Mouse (Mus musculus) kidney, adult 2 months (tissue): Measurements from ENCODE around the gene Smpx.

Experiments used
- CTCF ChIP-seq: fragments of 200-500 bp; conservative IDR thresholded peaks from 2 replicates; pipeline ENCODE4 v1.5.1; 2011; ENCODE audit warnings: low read depth, mild to moderate bottlenecking, control low read depth, low read length, moderate library complexity, mixed read lengths; ENCODE audit not compliant: insufficient read depth, insufficient read length
- POLR2A ChIP-seq: fragments of 200-500 bp; IDR thresholded peaks from one replicate; pipeline ENCODE4 v1.6.1; 2011; ENCODE audit warnings: low read depth, low read length, control low read depth

DNA sequence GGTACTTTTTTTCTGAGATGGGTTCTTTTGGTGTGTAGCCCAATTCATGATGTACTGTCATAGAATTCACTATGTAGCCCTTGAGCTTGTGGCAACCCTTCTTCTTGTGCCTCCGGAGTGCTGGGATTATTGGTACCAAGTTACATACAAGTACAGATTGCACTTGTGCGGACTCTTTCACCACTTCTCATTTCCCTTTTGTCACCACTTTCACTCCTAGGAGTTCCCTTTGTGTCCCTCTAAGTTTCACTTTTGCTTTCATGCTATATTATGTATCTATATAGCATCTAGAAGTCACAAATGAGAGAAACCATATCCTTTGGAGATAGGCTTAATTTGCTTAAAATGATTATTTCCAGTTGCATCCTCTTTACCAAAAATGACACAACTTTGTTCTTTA lies 103.0 kb downstream of the Smpx start:
- TF ChIP-seq POLR2A (no peak), CTCF (no peak)
